16 mouse cellular contexts compared by ENCODE assay signal in the genomic region with DNA sequence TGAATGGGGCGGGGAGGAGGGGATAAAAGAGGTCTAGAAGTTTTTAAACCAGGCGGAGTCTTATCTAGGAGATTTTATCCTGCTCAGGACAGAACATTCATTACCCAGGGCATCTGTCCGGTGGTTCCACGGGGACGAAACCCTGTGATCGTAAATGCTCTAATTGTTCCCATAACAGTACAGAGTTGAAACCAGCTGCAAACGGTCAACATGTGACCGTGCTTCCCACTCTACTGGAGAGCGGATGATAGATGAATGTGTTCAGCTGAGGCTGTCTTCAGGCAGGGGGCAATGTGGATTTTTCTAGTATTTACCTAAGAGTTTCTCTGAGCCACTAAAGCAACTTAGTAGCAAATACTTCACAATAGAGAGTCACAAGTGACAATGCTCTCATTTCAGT. TPM values are rescaled to one million over a fixed set of nuclear protein-coding genes. Genes with fewer than 3 reads are reported as not detected.
DNase-seq lines count a peak whose midpoint lies in the region; ATAC-seq and TF ChIP-seq lines count a peak whose summit lies in the region.
"Had no signal": no experiment of that assay in that cellular context is flagged by ENCODE, and none has a peak within 500 bp of the region (broad histone marks: within the 10 kb centered on the region; RNA-seq: fewer than 3 reads in every experiment).

No protein-coding gene starts in this region.

- no peak overlapping the region for H3K4me2 ChIP-seq in embryonic facial prominence, embryonic 11.5 days (ENCODE audit: low read depth, low read length)
- H3K4me2 ChIP-seq in stomach, embryonic 14.5 days (replicated peaks; ENCODE audit: low read depth, low read length): peak overlapping the region; percentile 30; the same call in 1 of the 2 replicates
- no peak overlapping the region for H3K4me2 ChIP-seq in forebrain, postnatal 0 days (ENCODE audit: low read depth)
- H3K4me2 ChIP-seq: forebrain, embryonic 12.5 days; hindbrain, embryonic 15.5 days; limb, embryonic 15.5 days had no signal

- no peaks in the 10 kb centered on the region for H3K9me3 ChIP-seq in embryonic facial prominence, embryonic 11.5 days (replicated peaks; ENCODE audit: control insufficient read depth, low read length)
- no peaks in the 10 kb centered on the region for H3K9me3 ChIP-seq in stomach, embryonic 14.5 days (ENCODE audit: control insufficient read depth, low read depth, low read length)
- no peaks in the 10 kb centered on the region for H3K9me3 ChIP-seq in forebrain, postnatal 0 days (ENCODE audit: low read length)
- H3K9me3 ChIP-seq: forebrain, embryonic 12.5 days; hindbrain, embryonic 15.5 days; limb, embryonic 15.5 days had no signal

- H3K27ac ChIP-seq in embryonic facial prominence, embryonic 11.5 days (replicated peaks; ENCODE audit: low read depth, low read length): no peak overlapping the region
- peak overlapping the region; percentile 86; the same call in 1 of the 2 replicates for H3K27ac ChIP-seq in stomach, embryonic 14.5 days (ENCODE audit: low read length)
- no peak overlapping the region for H3K27ac ChIP-seq in forebrain, postnatal 0 days (ENCODE audit: low read depth, low read length)
- H3K27ac ChIP-seq: forebrain, embryonic 12.5 days; hindbrain, embryonic 15.5 days; limb, embryonic 15.5 days had no signal

- no peaks in the 10 kb centered on the region for H3K27me3 ChIP-seq in embryonic facial prominence, embryonic 11.5 days (ENCODE audit: control insufficient read depth, insufficient read depth, low read length)
- no peaks in the 10 kb centered on the region for H3K27me3 ChIP-seq in stomach, embryonic 14.5 days (ENCODE audit: control insufficient read depth, insufficient read depth, low read length)
- no peaks in the 10 kb centered on the region for H3K27me3 ChIP-seq in forebrain, postnatal 0 days (ENCODE audit: insufficient read depth, low read length)
- H3K27me3 ChIP-seq: CH12.LX; forebrain, embryonic 12.5 days; hindbrain, embryonic 15.5 days; limb, embryonic 15.5 days had no signal

- 16% methylated on average over 9 of the region's 9 CpGs for WGBS in embryonic facial prominence, embryonic 11.5 days
- 12% methylated on average over 9 of the region's 9 CpGs for WGBS in stomach, embryonic 14.5 days
- WGBS in forebrain, postnatal 0 days: 65% methylated on average over 9 of the region's 9 CpGs

- ATAC-seq in embryonic facial prominence, embryonic 11.5 days (replicated peaks; ENCODE audit: insufficient number of reproducible peaks, low FRiP score, low TSS enrichment, low read depth): no peak
- ATAC-seq in stomach, embryonic 14.5 days (ENCODE audit: insufficient number of reproducible peaks, insufficient read depth, low FRiP score, low read depth): 0 out of 2 replicates have a peak, but pooled peaks have one; percentile 28
- no peak for ATAC-seq in forebrain, postnatal 0 days

- DNase-seq in left cerebral cortex, adult 11 months (ENCODE audit: low spot score): peak; percentile 7
- DNase-seq in left cerebral cortex, adult 8-10 months (ENCODE audit: low spot score in 2 of 2): no peak
- peak; percentile 66 for DNase-seq in embryo, embryonic 10.5 days (ENCODE audit: low spot score)
- DNase-seq in embryonic facial prominence, embryonic 11.5 days (ENCODE audit: low spot score): peak; percentile 42
- DNase-seq in forebrain, postnatal 0 days: no peak
- no peak for DNase-seq in gastrocnemius, postnatal 14 days
- DNase-seq: gastrocnemius, postnatal 10 days; kidney, postnatal 14 days; lung, postnatal 36 days; right cerebral cortex, postnatal 14 days; thymus, postnatal 4 days had no signal

- no peaks in the 10 kb centered on the region for H3K36me3 ChIP-seq in embryonic facial prominence, embryonic 11.5 days (replicated peaks; ENCODE audit: control insufficient read depth, insufficient read depth, low read depth, low read length)
- no peaks in the 10 kb centered on the region for H3K36me3 ChIP-seq in stomach, embryonic 14.5 days (ENCODE audit: control insufficient read depth, insufficient read depth, low read length)
- no peaks in the 10 kb centered on the region for H3K36me3 ChIP-seq in forebrain, postnatal 0 days (ENCODE audit: insufficient read depth)
- H3K36me3 ChIP-seq: forebrain, embryonic 12.5 days; hindbrain, embryonic 15.5 days; limb, embryonic 15.5 days had no signal

- no peak overlapping the region for H3K4me3 ChIP-seq in embryonic facial prominence, embryonic 11.5 days (ENCODE audit: low read depth, low read length)
- no peak overlapping the region for H3K4me3 ChIP-seq in stomach, embryonic 14.5 days (ENCODE audit: low read depth, low read length)
- H3K4me3 ChIP-seq in forebrain, postnatal 0 days (ENCODE audit: low read depth, low read length): no peak overlapping the region
- H3K4me3 ChIP-seq: forebrain, embryonic 12.5 days; hindbrain, embryonic 15.5 days; limb, embryonic 15.5 days had no signal

- intact Hi-C loops in gastrocnemius, postnatal 14 days (cut with DNase I; ENCODE audit: low total_unique reads): no loop called here

- H3K4me1 ChIP-seq in embryonic facial prominence, embryonic 11.5 days (ENCODE audit: control insufficient read depth, insufficient read depth, low read length): no peaks in the 10 kb centered on the region; the same call in 1 of the 2 replicates
- H3K4me1 ChIP-seq in stomach, embryonic 14.5 days (ENCODE audit: control insufficient read depth, insufficient read depth, low read length): peaks cover 5% of the 10 kb centered on the region; the same call in 1 of the 2 replicates
- no peaks in the 10 kb centered on the region for H3K4me1 ChIP-seq in forebrain, postnatal 0 days (ENCODE audit: insufficient read depth)
- H3K4me1 ChIP-seq: forebrain, embryonic 12.5 days; hindbrain, embryonic 15.5 days had no signal

- no peak overlapping the region for H3K9ac ChIP-seq in embryonic facial prominence, embryonic 11.5 days (replicated peaks; ENCODE audit: low read length)
- H3K9ac ChIP-seq in stomach, embryonic 14.5 days (replicated peaks; ENCODE audit: low read depth, low read length): no peak overlapping the region
- H3K9ac ChIP-seq in forebrain, postnatal 0 days: no peak overlapping the region
- H3K9ac ChIP-seq: forebrain, embryonic 12.5 days; hindbrain, embryonic 15.5 days; limb, embryonic 15.5 days had no signal

- TF ChIP-seq CTCF in forebrain, postnatal 0 days (IDR thresholded peaks at IDR 0.05; ENCODE audit: low read depth): no peak

RNA-seq across cellular contexts. Expression of a gene that starts 6.6 kb away (rescaled TPM):
- 100 to 1,000 TPM; 162 to 182 (median 168) TPM for total RNA-seq in left cerebral cortex, adult 8-10 months (2022)
- 83.6 and 96.2 TPM in 2 replicates for polyA plus RNA-seq in embryonic facial prominence, embryonic 11.5 days (2014; fragmentation: Nextera tagmentation; extraction: Ambion mirVana)
- 73.1 and 80.5 TPM in 2 replicates for polyA plus RNA-seq in stomach, embryonic 14.5 days (2014; fragmentation: Nextera tagmentation; extraction: Ambion mirVana)
- 70.0 and 79.9 TPM in 2 replicates for total RNA-seq in forebrain, postnatal 0 days (2014; rRNA removed)
- 36.3 and 48.3 TPM in 2 replicates for polyA plus RNA-seq in forebrain, postnatal 0 days (2015; fragmentation: Nextera tagmentation; extraction: Ambion mirVana)
- 1 to 10 TPM; 5.6 to 9.3 TPM for total RNA-seq in gastrocnemius, postnatal 14 days (2021)

Comparison
In these comparisons a context has a peak if more than half of its experiments do, and no peak if none do; other contexts are left out.
1. DNase-seq: peak in left cerebral cortex, adult 11 months (single experiment), embryo, embryonic 10.5 days (single experiment) and embryonic facial prominence, embryonic 11.5 days (single experiment); none in left cerebral cortex, adult 8-10 months (0 of 2), forebrain, postnatal 0 days (single experiment) and gastrocnemius, postnatal 14 days (single experiment).